Mouse (Mus musculus) heart, embryonic 11.5 days (tissue): ENCODE data around the gene Sf1. TPM values are rescaled to one million over a fixed set of nuclear protein-coding genes. Genes with fewer than 3 reads are reported as not detected.

Experiments used
- ATAC-seq: fragments of 200-750 bp; cut with Nextera tagmentation; replicated peaks from 2 replicates; pipeline ENCODE4 v1.8.0; 2017; ENCODE audit warnings: moderate library complexity; ENCODE audit not compliant: insufficient number of reproducible peaks, low FRiP score, low TSS enrichment
- H3K27ac ChIP-seq: fragments of 300-500 bp; sonication (generic); 2 replicates; pipeline ENCODE4 v1.5.1; 2014; ENCODE audit warnings: mild to moderate bottlenecking, low read depth, low read length
- H3K27me3 ChIP-seq: fragments of 300-500 bp; sonication (generic); 2 replicates; pipeline ENCODE4 v1.6.1; 2014; ENCODE audit warnings: mild to moderate bottlenecking, low read length, mixed read lengths; ENCODE audit not compliant: control insufficient read depth, insufficient read depth
- H3K36me3 ChIP-seq: fragments of 300-500 bp; sonication (generic); 2 replicates; pipeline ENCODE4 v1.6.1; 2014; ENCODE audit warnings: mild to moderate bottlenecking, low read length, moderate library complexity, mixed read lengths; ENCODE audit not compliant: control insufficient read depth, insufficient read depth
- H3K4me1 ChIP-seq: fragments of 300-500 bp; sonication (generic); 2 replicates; pipeline ENCODE4 v1.6.1; 2014; ENCODE audit warnings: low read length; ENCODE audit not compliant: control insufficient read depth, insufficient read depth
- H3K4me2 ChIP-seq: fragments of 300-500 bp; sonication (generic); 2 replicates; pipeline ENCODE4 v1.6.1; 2014; ENCODE audit warnings: mild to moderate bottlenecking, moderate library complexity
- H3K4me3 ChIP-seq: fragments of 300-500 bp; sonication (generic); 2 replicates; pipeline ENCODE4 v1.5.1; 2014; ENCODE audit warnings: low read depth, low read length
- H3K9ac ChIP-seq: fragments of 300-500 bp; sonication (generic); 2 replicates; pipeline ENCODE4 v1.6.1; 2014; ENCODE audit warnings: mild to moderate bottlenecking, low read depth, low read length, moderate library complexity
- H3K9me3 ChIP-seq: fragments of 300-500 bp; sonication (generic); replicated peaks from 2 replicates; pipeline ENCODE4 v1.6.1; 2016; ENCODE audit warnings: low read length; ENCODE audit not compliant: control insufficient read depth
- WGBS: fragments of 180-500 bp; shearing (Covaris S2); extraction: QIAGEN DNeasy Blood & Tissue Kit; methylation state at CpG from one replicate; pipeline ENCODE4 v1.1.7; 2014; ENCODE audit not compliant: insufficient replicate concordance; 5-methylcytosine and 5-hydroxymethylcytosine counted together
- polyA plus RNA-seq: library from polyadenylated mRNA; unstranded; fragments of >200 nt; fragmentation: Nextera tagmentation; extraction: Ambion mirVana; gene quantifications from 2 replicates; pipeline ENCODE4 v1.2.1, GENCODE M21; 2014

The Sf1 gene
- polyA plus RNA-seq, 1 experiment from 2014 or later = 106 TPM

DNA sequence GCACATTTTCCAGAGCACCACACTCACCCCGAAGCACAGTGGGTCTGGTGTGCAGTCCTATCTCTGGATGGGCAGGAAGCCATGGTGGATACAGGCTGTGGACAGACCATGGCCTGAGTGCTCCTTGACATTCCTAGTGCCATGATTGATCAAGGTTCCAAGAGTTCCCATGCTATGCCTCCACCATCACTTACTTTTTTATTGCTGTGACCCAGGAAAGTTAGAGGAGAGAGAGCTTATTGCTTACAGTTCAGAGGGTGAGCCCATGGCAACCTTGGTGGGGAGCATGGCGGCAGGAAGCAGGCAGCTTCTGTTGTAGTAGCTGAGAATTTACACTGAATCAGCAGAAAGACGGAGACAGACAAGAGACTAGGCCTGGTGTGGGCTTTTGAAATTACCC lies 2.2 kb upstream of the Sf1 start:
- no peak overlapping the region for H3K27ac ChIP-seq
- ATAC-seq = no peak
- peaks cover 11% of the 10 kb centered on the region for H3K36me3 ChIP-seq
- no peaks in the 10 kb centered on the region for H3K27me3 ChIP-seq
- 88% methylated on average over 3 of the region's 3 CpGs for WGBS
- no peak overlapping the region for H3K4me3 ChIP-seq
- no peak overlapping the region for H3K4me2 ChIP-seq
- no peak overlapping the region for H3K9ac ChIP-seq
- H3K9me3 ChIP-seq = no peaks in the 10 kb centered on the region
- H3K4me1 ChIP-seq = peaks cover 5% of the 10 kb centered on the region

DNA sequence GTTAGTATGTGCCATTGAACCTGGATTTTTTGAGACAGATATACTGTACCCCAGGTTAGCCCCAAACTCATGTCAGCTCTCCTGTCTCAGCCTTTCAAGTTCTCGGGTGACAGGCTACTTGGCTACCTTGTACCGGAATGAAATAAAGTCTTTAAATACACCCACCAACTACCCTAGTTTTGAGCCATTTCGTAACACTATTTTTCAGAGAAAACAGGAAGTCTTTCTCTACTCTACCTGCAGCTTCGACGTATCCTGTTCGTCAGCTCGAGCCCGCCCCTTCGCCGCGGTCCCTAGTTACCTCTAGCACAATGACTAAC lies 439 bp upstream of the Sf1 start:
- Histone ChIP-seq H3K27ac (peak overlapping the region; percentile 99), H3K9me3 (no peaks in the 10 kb centered on the region), H3K27me3 (no peaks in the 10 kb centered on the region), H3K36me3 (peaks cover 24% of the 10 kb centered on the region), H3K4me2 (peak overlapping the region; percentile 60), H3K9ac (peak overlapping the region; percentile 100), H3K4me1 (peaks cover 8% of the 10 kb centered on the region), H3K4me3 (peak overlapping the region; percentile 100)
- no peak for ATAC-seq
- WGBS = under 1% methylated on average over 11 of the region's 11 CpGs

DNA sequence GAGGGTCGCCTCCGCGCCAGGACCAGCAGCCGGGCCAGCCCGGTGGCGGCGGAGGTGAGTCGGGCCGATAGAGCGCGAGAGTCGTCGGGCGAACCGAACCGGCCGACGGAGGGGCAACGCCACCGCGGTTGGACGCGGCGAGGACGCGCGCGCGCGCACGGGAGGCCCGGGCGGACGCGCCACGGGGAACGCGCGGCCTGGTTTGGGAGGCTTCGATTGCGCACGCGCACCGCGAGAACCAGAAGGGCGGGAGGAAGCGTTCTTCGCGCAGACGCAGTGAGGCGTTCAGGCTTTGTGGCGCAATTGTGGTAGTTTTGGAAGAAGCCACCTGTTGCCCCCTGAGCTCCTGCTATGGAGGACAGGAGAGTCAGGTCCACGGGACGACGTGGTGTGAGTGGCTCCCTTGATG lies 831 bp downstream of the Sf1 start:
- peak overlapping the region; percentile 96 for H3K4me2 ChIP-seq
- ATAC-seq = 0 out of 2 replicates have a peak, but pooled peaks have one; percentile 14
- WGBS = under 1% methylated on average over 55 of the region's 55 CpGs

DNA sequence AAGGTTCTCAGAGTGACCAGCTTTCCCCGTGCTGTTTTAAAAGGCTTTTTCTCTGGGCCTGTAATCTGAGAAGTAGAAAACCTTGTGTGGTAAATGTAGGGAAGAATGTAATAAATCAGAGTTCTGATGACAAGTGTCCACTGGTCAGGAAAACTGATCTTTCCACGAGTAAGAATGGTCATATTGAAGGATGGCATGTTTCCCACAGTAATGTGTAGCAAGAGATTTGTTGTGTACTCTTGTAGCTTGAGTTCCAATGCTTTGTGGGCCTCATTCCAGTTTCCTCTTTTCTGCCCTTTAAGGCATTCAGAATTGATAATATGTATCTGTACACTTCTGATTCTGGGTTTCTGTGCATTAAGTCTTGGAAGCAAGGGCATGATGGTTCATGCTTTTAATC lies 1.4 kb downstream of the Sf1 start:
- WGBS = 4% methylated on average over 2 of the region's 2 CpGs
- Histone ChIP-seq H3K4me3 (peak overlapping the region; percentile 100), H3K9me3 (no peaks in the 10 kb centered on the region), H3K36me3 (peaks cover 32% of the 10 kb centered on the region), H3K27me3 (no peaks in the 10 kb centered on the region), H3K4me1 (peaks cover 8% of the 10 kb centered on the region), H3K4me2 (peak overlapping the region; percentile 96), H3K9ac (peak overlapping the region; percentile 100), H3K27ac (peak overlapping the region; percentile 99)
- no peak for ATAC-seq

More for the DNA sequence above, 831 bp downstream of the Sf1 start:
- H3K9me3 ChIP-seq = no peaks in the 10 kb centered on the region
- peak overlapping the region; percentile 99 for H3K27ac ChIP-seq
- peak overlapping the region; percentile 100 for H3K4me3 ChIP-seq
- peaks cover 8% of the 10 kb centered on the region for H3K4me1 ChIP-seq
- H3K36me3 ChIP-seq = peaks cover 28% of the 10 kb centered on the region
- H3K27me3 ChIP-seq = no peaks in the 10 kb centered on the region
- H3K9ac ChIP-seq = peak overlapping the region; percentile 100

DNA sequence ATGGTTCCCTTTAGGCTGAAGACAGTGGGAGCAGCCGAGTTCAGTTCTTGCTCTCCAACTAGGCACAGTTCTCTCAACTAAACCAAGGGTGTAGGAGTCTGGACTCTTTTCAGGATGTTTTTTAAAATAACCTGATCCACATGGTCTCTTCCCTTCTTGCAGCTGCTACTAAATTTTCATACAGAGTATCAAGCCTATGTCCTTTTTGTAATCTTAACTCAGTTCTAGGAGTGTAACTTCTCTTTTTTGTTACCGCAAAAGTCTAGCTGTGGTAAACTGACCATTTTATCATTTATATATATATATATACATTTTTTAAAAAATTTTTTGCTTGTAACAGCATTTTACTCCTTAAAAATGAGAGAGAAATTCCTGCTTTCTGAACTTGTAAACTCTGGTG lies 6.7 kb downstream of the Sf1 start:
- ATAC-seq = no peak
- Histone ChIP-seq H3K9me3 (no peaks in the 10 kb centered on the region), H3K27ac (no peak overlapping the region), H3K27me3 (no peaks in the 10 kb centered on the region), H3K4me2 (no peak overlapping the region), H3K9ac (no peak overlapping the region), H3K4me3 (no peak overlapping the region), H3K36me3 (peaks cover 75% of the 10 kb centered on the region), H3K4me1 (peaks cover 9% of the 10 kb centered on the region)
- 92% methylated on average over 2 of the region's 2 CpGs for WGBS

DNA sequence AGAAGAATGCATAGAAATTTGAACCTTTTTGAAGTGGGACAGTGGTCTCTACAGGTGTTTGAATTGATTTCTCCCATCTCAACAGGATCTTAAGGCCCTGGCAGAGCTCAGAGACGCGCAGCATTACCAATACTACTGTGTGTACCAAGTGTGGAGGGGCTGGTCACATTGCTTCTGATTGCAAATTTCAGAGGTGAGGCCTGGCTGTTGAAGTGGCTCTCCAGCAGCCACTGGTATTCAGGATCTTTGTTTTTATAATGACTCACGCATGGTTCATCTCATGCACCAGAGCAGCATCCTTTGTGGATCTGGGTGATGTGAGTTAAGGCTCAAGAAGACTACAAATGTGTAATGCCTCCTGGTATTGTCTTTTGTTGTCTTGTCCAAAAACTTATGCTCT lies 8.9 kb downstream of the Sf1 start:
- no peak overlapping the region for H3K4me2 ChIP-seq
- no peak for ATAC-seq
- H3K27me3 ChIP-seq = no peaks in the 10 kb centered on the region
- 94% methylated on average over 3 of the region's 3 CpGs for WGBS
- H3K9me3 ChIP-seq = no peaks in the 10 kb centered on the region
- H3K9ac ChIP-seq = no peak overlapping the region
- no peak overlapping the region for H3K4me3 ChIP-seq
- peaks cover 6% of the 10 kb centered on the region; the same call in 1 of the 2 replicates for H3K4me1 ChIP-seq
- H3K36me3 ChIP-seq = peaks cover 74% of the 10 kb centered on the region
- H3K27ac ChIP-seq = no peak overlapping the region

DNA sequence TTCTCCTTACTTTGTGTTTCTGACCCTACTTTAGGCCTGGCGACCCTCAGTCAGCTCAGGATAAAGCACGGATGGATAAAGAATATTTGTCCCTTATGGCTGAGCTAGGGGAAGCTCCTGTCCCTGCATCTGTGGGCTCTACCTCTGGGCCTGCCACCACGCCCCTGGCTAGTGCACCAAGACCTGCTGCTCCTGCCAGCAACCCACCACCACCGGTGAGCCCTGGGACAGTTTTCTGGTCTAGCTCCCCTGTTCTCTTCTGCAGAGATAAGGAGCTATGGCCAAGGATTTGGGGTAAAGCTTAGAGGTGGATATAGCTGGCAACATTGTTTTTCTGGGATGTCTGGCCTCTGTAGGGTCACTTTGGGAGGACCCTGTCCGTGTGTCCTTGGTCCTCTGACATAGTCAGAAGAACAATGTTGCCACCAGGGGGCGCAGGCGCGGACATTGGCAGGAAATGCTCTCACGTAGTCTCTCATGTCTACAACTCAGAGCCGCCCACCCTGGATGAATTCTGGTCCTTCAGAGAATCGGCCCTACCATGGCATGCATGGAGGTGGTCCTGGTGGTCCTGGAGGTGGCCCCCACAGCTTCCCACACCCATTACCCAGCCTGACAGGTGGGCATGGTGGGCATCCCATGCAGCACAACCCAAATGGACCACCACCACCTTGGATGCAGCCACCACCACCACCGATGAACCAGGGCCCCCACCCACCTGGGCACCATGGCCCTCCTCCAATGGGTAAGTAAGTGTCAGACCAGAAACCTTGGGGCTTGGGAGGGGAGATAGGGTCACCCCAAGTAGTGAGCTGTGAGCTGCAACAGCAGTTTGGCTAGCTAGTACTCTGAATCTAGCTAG lies 10.3 kb downstream of the Sf1 start:
- Histone ChIP-seq H3K36me3 (peaks cover 76% of the 10 kb centered on the region), H3K9me3 (no peaks in the 10 kb centered on the region), H3K9ac (no peak overlapping the region), H3K4me1 (peaks cover 6% of the 10 kb centered on the region; the same call in 1 of the 2 replicates), H3K4me3 (no peak overlapping the region), H3K27ac (peak overlapping the region; percentile 47), H3K27me3 (no peaks in the 10 kb centered on the region), H3K4me2 (no peak overlapping the region)
- 65% methylated on average over 12 of the region's 12 CpGs for WGBS
- 0 out of 2 replicates have a peak, but pooled peaks have one; percentile 27 for ATAC-seq

DNA sequence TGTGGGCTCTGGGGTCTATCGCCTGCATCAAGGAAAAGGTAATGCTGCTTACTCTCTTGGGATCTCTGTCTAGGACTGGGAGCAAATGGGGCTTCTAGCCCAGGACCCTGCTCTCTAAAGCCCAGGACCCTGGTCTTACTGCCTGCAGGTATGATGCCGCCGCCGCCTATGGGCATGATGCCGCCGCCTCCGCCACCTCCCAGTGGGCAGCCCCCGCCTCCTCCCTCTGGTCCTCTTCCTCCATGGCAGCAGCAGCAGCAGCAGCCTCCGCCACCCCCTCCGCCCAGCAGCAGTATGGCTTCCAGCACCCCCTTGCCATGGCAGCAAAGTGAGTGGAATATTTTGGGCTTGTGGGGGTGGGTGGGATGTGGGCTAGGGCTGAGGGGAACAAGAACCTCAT lies 11.1 kb downstream of the Sf1 start:
- Histone ChIP-seq H3K9ac (no peak overlapping the region), H3K4me3 (no peak overlapping the region), H3K27me3 (no peaks in the 10 kb centered on the region), H3K4me2 (no peak overlapping the region), H3K36me3 (peaks cover 73% of the 10 kb centered on the region), H3K4me1 (peaks cover 6% of the 10 kb centered on the region; the same call in 1 of the 2 replicates), H3K27ac (no peak overlapping the region), H3K9me3 (no peaks in the 10 kb centered on the region)
- no peak for ATAC-seq
- WGBS = 98% methylated on average over 10 of the region's 10 CpGs
